ENCODE assay signal across 8 mouse cellular contexts in the genomic region with DNA sequence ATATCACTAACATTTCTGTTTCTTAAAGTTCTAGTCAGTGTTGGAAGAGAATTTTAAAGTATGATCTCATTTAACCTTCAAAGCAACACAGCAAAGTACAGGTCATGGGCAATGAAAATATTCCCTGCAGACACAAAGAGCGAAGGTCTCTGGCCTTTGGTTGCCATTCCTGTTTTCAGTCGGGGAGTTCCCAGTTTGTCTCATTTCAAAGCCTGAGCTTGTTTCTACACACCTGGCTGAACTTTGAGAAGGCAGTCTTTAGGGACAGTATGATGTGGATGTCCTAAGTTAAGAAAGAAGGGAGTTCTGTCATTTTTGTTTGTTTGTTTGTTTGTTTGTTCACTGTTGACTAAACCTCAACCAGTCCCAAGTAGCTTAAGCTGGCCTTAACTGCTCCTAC. TPM values are rescaled to one million over a fixed set of nuclear protein-coding genes. Genes with fewer than 3 reads are reported as not detected.
DNase-seq lines count a peak whose midpoint lies in the region; ATAC-seq and TF ChIP-seq lines count a peak whose summit lies in the region.

No protein-coding gene starts in this region.

- ATAC-seq in embryonic facial prominence, embryonic 13.5 days (ENCODE audit: insufficient number of reproducible peaks, insufficient read depth, low FRiP score, low TSS enrichment, low read depth): no peak
- ATAC-seq in intestine, embryonic 14.5 days (replicated peaks; ENCODE audit: low FRiP score, low TSS enrichment, low read depth): no peak

- peak overlapping the region; percentile 76 for H3K4me2 ChIP-seq in embryonic facial prominence, embryonic 13.5 days
- H3K4me2 ChIP-seq in intestine, embryonic 14.5 days (ENCODE audit: low read length): peak overlapping the region; percentile 85
- H3K4me2 ChIP-seq in myocyte (ENCODE audit: low read depth): peak overlapping the region; percentile 82

- no peak for TF ChIP-seq POLR2A in liver, adult 2 months (IDR thresholded peaks at IDR 0.05; ENCODE audit: extremely low read depth, insufficient read depth, low read length)
- no peak for TF ChIP-seq POLR2A in myocyte (IDR thresholded peaks at IDR 0.05; ENCODE audit: insufficient read length, low read depth)

- H3ac ChIP-seq in myocyte (ENCODE audit: control insufficient read depth, insufficient read length): peak overlapping the region; percentile 79

- peak overlapping the region; percentile 100; the same call in 1 of the 2 replicates for H3K4me3 ChIP-seq in liver, adult 2 months (ENCODE audit: insufficient read depth, low read depth, low read length)
- H3K4me3 ChIP-seq in embryonic facial prominence, embryonic 13.5 days: peak overlapping the region; percentile 81
- peak overlapping the region; percentile 79 for H3K4me3 ChIP-seq in intestine, embryonic 14.5 days (ENCODE audit: low read depth, low read length)
- peak overlapping the region; percentile 52 for H3K4me3 ChIP-seq in myocyte

- H3K27me3 ChIP-seq in liver, adult 2 months (ENCODE audit: control insufficient read depth, insufficient read depth, low read length): no peaks in the 10 kb centered on the region
- H3K27me3 ChIP-seq in embryonic facial prominence, embryonic 13.5 days: no peaks in the 10 kb centered on the region
- no peaks in the 10 kb centered on the region for H3K27me3 ChIP-seq in intestine, embryonic 14.5 days (replicated peaks; ENCODE audit: control insufficient read depth, insufficient read depth, low read length)
- no peaks in the 10 kb centered on the region for H3K27me3 ChIP-seq in myocyte (ENCODE audit: control insufficient read depth, insufficient read depth, insufficient read length)

- no peaks in the 10 kb centered on the region for H3K36me3 ChIP-seq in liver, adult 2 months (ENCODE audit: control insufficient read depth, insufficient read depth, low read length)
- H3K36me3 ChIP-seq in embryonic facial prominence, embryonic 13.5 days: no peaks in the 10 kb centered on the region
- H3K36me3 ChIP-seq in intestine, embryonic 14.5 days (ENCODE audit: control insufficient read depth, insufficient read depth, low read length): no peaks in the 10 kb centered on the region
- no peaks in the 10 kb centered on the region for H3K36me3 ChIP-seq in myocyte (ENCODE audit: control insufficient read depth, insufficient read depth)

- H3K9me3 ChIP-seq in embryonic facial prominence, embryonic 13.5 days: no peaks in the 10 kb centered on the region
- no peaks in the 10 kb centered on the region for H3K9me3 ChIP-seq in intestine, embryonic 14.5 days (ENCODE audit: control insufficient read depth, low read length)

- DNase-seq in liver, adult 2 months (ENCODE audit: extremely low read depth, low read depth, low spot score): peak; percentile 89
- no peak for DNase-seq in liver
- no peak for DNase-seq in intestine, embryonic 14.5 days (ENCODE audit: low spot score)
- no peak for DNase-seq in ovary, postnatal 36 days (ENCODE audit: low spot score)
- no peak for DNase-seq in urinary bladder, adult 18-20 months (ENCODE audit: low spot score in 2 of 2)
- DNase-seq in adipocyte (ENCODE audit: low spot score): no peak

- H3K79me2 ChIP-seq in liver, adult 2 months (ENCODE audit: control insufficient read depth, insufficient read depth, low read length): no peaks in the 10 kb centered on the region; the same call in 1 of the 2 replicates
- peaks cover 20% of the 10 kb centered on the region for H3K79me2 ChIP-seq in myocyte (ENCODE audit: control insufficient read depth, insufficient read depth)

- no peak for TF ChIP-seq CTCF in liver, adult 2 months (IDR thresholded peaks at IDR 0.05; ENCODE audit: low read depth, low read length)

- H3K27ac ChIP-seq in liver, adult 2 months (replicated peaks; ENCODE audit: insufficient read depth, low read depth, low read length): peak overlapping the region; percentile 99
- peak overlapping the region; percentile 99 for H3K27ac ChIP-seq in embryonic facial prominence, embryonic 13.5 days
- peak overlapping the region; percentile 100 for H3K27ac ChIP-seq in intestine, embryonic 14.5 days (ENCODE audit: low read depth)

- WGBS in liver, adult 2 months: 30% methylated on average over 2 of the region's 2 CpGs
- WGBS in embryonic facial prominence, embryonic 13.5 days: 57% methylated on average over 2 of the region's 2 CpGs
- 54% methylated on average over 2 of the region's 2 CpGs for WGBS in intestine, embryonic 14.5 days

- peak overlapping the region; percentile 61 for H3K9ac ChIP-seq in liver, adult 2 months (ENCODE audit: low read depth, low read length)
- H3K9ac ChIP-seq in embryonic facial prominence, embryonic 13.5 days: peak overlapping the region; percentile 95
- peak overlapping the region; percentile 96 for H3K9ac ChIP-seq in intestine, embryonic 14.5 days (ENCODE audit: low read length)

- H3K4me1 ChIP-seq in liver, adult 2 months (ENCODE audit: control insufficient read depth, insufficient read depth, low read length): peaks cover 9% of the 10 kb centered on the region
- H3K4me1 ChIP-seq in embryonic facial prominence, embryonic 13.5 days: peaks cover 24% of the 10 kb centered on the region
- peaks cover 11% of the 10 kb centered on the region for H3K4me1 ChIP-seq in intestine, embryonic 14.5 days (replicated peaks; ENCODE audit: control insufficient read depth, insufficient read depth, low read length)

TF ChIP-seq in myocyte, 11 proteins besides CTCF, POLR2A, EP300 and RAD21:
- TF ChIP-seq MYOG (IDR thresholded peaks at IDR 0.05; ENCODE audit: control insufficient read depth in 1 of 3, insufficient read depth in 1 of 3, insufficient read length in 2 of 3, low read depth in 2 of 3) (no peak), MYOD1 (IDR thresholded peaks at IDR 0.05; ENCODE audit: control insufficient read depth in 1 of 3, insufficient read length in 2 of 3, low read depth in 2 of 3) (no peak), MAX (IDR thresholded peaks at IDR 0.05; ENCODE audit: low read depth) (no peak), SRF (IDR thresholded peaks at IDR 0.05; ENCODE audit: control insufficient read depth, insufficient read length, low read depth) (no peak), TCF12 (IDR thresholded peaks at IDR 0.05; ENCODE audit: insufficient read depth, poor library complexity, severe bottlenecking) (no peak), CEBPB (IDR thresholded peaks at IDR 0.05; ENCODE audit: insufficient read depth, poor library complexity, severe bottlenecking) (no peak), USF1 (IDR thresholded peaks at IDR 0.05; ENCODE audit: low read depth) (no peak), TCF3 (IDR thresholded peaks at IDR 0.05; ENCODE audit: insufficient read length, low read depth) (no peak), E2F4 (IDR thresholded peaks at IDR 0.05; ENCODE audit: insufficient read depth) (no peak), REST (IDR thresholded peaks at IDR 0.05; ENCODE audit: insufficient read depth, insufficient read length) (no peak), POLR2AphosphoS2 (IDR thresholded peaks at IDR 0.05; ENCODE audit: insufficient read length, low read depth) (no peak)

RNA-seq across cellular contexts. Expression of a gene that starts 1.0 kb away (rescaled TPM):
- total RNA-seq in liver, adult 2 months (2014; rRNA removed): 2.7 and 3.6 TPM in 2 replicates
- polyA plus RNA-seq in liver, adult 2 months (2012; rRNA removed): 4.5 and 4.8 TPM in 2 replicates
- polyA plus RNA-seq in embryonic facial prominence, embryonic 13.5 days (2015; fragmentation: Nextera tagmentation; extraction: Ambion mirVana): 5.5 and 6.5 TPM in 2 replicates
- 6.0 and 6.4 TPM in 2 replicates for polyA plus RNA-seq in intestine, embryonic 14.5 days (2014; fragmentation: Nextera tagmentation; extraction: Ambion mirVana)
- polyA plus RNA-seq in myocyte (2012; fragmentation: generic; extraction: Trizol): 1.9 TPM
